Mouse (Mus musculus): ENCODE measurements around the gene Ppp2r5e. TPM values are rescaled to one million over a fixed set of nuclear protein-coding genes. Genes with fewer than 3 reads are reported as not detected.

Gene Ppp2r5e
- polyA plus RNA-seq, 1 experiment from 2014 or later, result 14.3 TPM

- H3K4me2 ChIP-seq (replicated peaks), result peak overlapping the region; percentile 11; the same call in 1 of the 2 replicates
- no peaks in the 10 kb centered on the region for H3K27me3 ChIP-seq
- no peak overlapping the region for H3K4me3 ChIP-seq
- no peaks in the 10 kb centered on the region for H3K4me1 ChIP-seq
- no peaks in the 10 kb centered on the region for H3K36me3 ChIP-seq
- no peak overlapping the region for H3K27ac ChIP-seq
- no peaks in the 10 kb centered on the region for H3K9me3 ChIP-seq
- no peak for ATAC-seq (ENCODE audit: low FRiP score, low read depth)
- H3K9ac ChIP-seq, result no peak overlapping the region
- 63% methylated on average over 9 of the region's 9 CpGs for WGBS
These were observed 183.1 kb downstream of the Ppp2r5e start for GRCm38 (mm10) chr12:75412964-75413363.

Other genes starting within 250 kb of the Ppp2r5e start
- gene Gphb5, start 179.5 kb downstream of the Ppp2r5e start, polyA plus RNA-seq (2015; fragmentation: Nextera tagmentation; extraction: Ambion mirVana), result not detected in 2 replicates
- 11.7 and 12.7 TPM in 2 replicates for gene Wdr89, start 73.3 kb upstream of the Ppp2r5e start, polyA plus RNA-seq (2015; fragmentation: Nextera tagmentation; extraction: Ambion mirVana)
- gene Sgpp1, start 139.5 kb upstream of the Ppp2r5e start, polyA plus RNA-seq (2015; fragmentation: Nextera tagmentation; extraction: Ambion mirVana), result 11.1 and 12.3 TPM in 2 replicates
- gene Syne2, start 221.9 kb upstream of the Ppp2r5e start, polyA plus RNA-seq (2015; fragmentation: Nextera tagmentation; extraction: Ambion mirVana), result 71.4 and 75.9 TPM in 2 replicates